Mouse (Mus musculus) frontal cortex, adult 2 months (tissue): ENCODE measurements around the gene Uck1. TPM values are rescaled to one million over a fixed set of nuclear protein-coding genes. Genes with fewer than 3 reads are reported as not detected.

Experiments
- DNase-seq, 2 experiments: peaks; one replicate each; pipeline ENCODE4 v3.0.0; 2022; ENCODE audit warnings: low spot score in 1 of 2; ENCODE audit errors: extremely low spot score in 1 of 2
- polyA plus RNA-seq: library from polyadenylated mRNA; depleted of rRNA; stranded (reverse); fragments of >200 nt; gene quantifications from 2 replicates; pipeline ENCODE4 v1.2.3, GENCODE M21; 2012; rRNA removed

Gene Uck1
- polyA plus RNA-seq, 1 experiment = 72.7 TPM

DNA sequence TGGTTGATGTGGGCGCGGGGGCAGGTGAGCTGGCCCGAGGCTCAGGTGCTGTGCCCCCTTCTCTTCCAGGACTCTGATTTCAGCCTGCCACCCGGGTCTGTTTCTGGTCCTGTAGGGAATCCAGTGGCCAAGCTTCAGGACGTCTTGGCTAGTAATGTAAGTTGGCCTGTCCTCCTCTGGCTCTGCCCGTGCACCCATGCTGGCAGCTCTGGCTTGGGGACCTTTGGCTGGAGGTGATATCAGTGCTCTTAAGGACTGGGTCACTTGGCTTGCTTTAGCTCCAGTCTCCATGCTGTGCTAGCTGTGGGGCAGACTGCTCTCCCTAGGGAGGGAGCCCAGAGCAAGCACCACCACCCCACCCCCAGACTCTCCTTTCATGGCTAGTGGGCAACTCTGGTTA, 39.9 kb downstream of the Uck1 start:
- no peak for DNase-seq

DNA sequence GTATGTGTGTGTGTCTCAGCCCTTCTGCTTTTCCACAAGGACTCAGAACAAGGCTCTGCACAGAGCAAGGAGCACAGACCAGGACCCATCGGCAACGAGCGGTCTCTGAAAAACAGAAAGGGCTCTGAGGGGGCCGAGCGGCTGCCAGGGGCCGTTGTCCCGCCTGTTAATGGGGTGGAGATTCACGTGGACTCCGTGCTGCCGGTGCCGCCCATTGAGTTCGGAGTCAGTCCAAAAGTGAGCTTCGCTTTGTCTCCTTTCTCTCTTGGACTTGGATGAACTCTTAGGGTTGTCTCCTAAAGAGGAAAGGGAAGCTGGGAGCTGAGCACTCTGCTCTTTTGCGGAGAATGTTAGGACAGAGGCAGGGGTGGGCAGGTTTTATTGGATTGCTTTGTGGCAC, 40.5 kb downstream of the Uck1 start:
- DNase-seq = no peak

- no peak for DNase-seq
Measured at GRCm38 (mm10) chr2:32218541-32219334, 41.2 kb downstream of the Uck1 start.

DNA sequence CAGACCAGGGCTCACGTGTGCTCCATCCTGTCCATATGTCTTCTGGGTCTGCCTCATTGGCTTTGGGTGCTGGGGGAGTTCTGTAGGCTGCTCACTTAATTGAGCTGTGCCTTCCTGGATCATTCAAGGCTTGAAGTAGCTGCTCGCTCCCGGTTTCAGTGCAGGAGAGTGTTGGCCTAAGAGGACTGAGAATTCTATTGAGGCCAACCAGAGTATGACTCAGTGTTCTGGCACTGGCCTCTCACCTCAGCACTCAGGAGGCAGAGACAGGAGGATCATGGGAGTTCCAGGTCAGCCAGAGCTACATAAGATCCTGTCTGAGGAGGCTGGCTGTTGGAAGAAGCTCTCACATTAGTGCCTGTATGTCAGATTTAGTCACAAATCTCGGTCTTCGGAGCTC, 41.8 kb downstream of the Uck1 start:
- DNase-seq = no peak

- no peak for DNase-seq
Measured at GRCm38 (mm10) chr2:32217656-32218055, 42.3 kb downstream of the Uck1 start.

DNA sequence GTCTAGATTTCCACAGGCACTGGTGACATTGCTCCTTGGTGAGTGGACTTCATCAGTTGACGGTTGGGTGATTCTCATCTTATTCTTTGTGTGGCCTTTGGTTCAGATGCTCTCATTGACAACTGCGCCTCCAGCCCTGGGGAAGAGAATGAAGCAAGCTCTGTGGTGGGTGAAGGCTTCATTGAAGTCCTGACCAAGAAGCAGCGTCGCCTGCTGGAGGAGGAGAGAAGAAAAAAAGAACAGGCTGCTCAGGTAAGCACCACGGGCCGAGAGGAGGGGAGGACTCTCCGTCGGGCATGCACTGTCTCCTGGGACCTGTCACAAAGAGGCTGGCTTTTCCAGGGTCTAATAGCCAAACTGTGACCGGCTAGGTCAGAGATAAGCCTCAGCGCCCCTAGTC, 43.5 kb downstream of the Uck1 start:
- no peak for DNase-seq

DNA sequence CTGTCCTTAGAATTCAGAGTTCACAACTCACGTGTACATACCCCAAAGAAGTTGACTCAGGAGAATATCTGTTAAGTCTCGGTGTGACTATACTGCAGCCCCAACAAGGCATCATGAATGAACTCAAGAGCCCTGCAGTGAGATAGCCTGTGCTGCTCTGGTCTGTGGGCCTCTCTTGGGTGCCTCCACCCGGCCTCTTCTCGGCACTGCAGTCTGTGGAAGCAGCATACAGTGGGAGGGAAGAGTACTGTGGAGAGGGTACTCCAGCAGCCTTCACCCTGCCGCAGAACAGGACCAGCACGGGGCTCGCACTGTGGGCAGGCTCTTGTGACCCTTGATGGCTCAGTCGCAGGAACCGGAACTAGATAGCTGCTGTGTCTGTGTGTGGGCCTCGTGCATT, 44.4 kb downstream of the Uck1 start:
- DNase-seq = no peak

DNA sequence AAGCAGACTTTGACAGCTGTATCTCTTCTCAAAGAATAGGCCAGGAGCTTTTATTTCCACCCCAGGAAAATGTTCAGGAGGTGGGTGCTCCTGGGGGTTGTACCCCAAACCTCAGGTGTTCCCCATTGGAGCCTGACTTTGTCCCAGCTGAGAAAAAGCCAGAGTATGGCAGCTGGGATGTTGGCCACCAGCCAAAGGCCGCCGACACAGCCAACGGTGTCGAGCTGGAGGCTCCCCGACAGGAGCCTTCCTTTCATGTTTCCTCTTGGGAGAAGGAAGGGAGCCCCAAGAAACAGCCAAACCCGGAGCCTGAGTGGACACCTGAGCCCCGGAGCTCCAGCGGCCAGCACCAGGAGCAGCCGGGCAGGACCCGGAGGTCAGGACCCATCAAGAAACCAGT, 47.0 kb downstream of the Uck1 start:
- DNase-seq = no peak

DNA sequence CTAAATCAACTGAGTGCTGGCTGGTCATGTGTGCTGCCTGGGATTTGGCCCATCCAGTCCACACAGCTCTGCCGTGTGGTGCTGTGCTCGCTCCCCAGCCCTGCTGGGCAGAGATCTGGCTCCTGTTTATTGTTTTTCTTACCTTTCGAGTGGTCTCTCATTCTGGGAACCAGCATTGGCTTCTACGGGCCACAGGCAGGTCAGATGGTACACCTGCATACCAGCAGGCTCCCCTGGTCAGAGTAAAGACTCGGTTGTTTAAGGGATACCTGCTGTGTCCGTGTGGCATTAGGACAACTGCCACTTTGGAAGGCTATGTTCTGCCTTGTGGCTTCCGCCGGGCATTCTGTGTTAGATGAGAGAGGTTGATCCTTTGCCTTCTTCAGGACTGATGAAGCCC, 48.3 kb downstream of the Uck1 start:
- no peak for DNase-seq

GRCm38 (mm10) chr2:32207682-32208081, 52.3 kb downstream of the Uck1 start:
- no peak for DNase-seq

Other genes starting within 250 kb of the Uck1 start
- gene Fam78a, start 175.3 kb downstream of the Uck1 start, polyA plus RNA-seq = 3.2 and 3.7 TPM in 2 replicates
- gene Plpp7, start 164.6 kb downstream of the Uck1 start, polyA plus RNA-seq = 31.8 and 34.6 TPM in 2 replicates
- gene Prrc2b, start 109.1 kb downstream of the Uck1 start, polyA plus RNA-seq = 106 and 118 TPM in 2 replicates
- gene Pomt1, start 23.6 kb downstream of the Uck1 start, polyA plus RNA-seq = 20.4 and 21.6 TPM in 2 replicates
- 59.2 and 66.6 TPM in 2 replicates for gene Golga2, start 27.2 kb upstream of the Uck1 start, polyA plus RNA-seq
- gene Swi5, start 27.9 kb upstream of the Uck1 start, polyA plus RNA-seq = 267 and 274 TPM in 2 replicates
- gene Ciz1, start 92.2 kb upstream of the Uck1 start, polyA plus RNA-seq = 164 and 170 TPM in 2 replicates
- gene Dnm1, start 93.2 kb upstream of the Uck1 start, polyA plus RNA-seq = 1,288 and 1,302 TPM in 2 replicates
- 396 and 571 TPM in 2 replicates for gene 1110008P14Rik, start 121.8 kb upstream of the Uck1 start, polyA plus RNA-seq
- gene Lcn2, start 128.1 kb upstream of the Uck1 start, polyA plus RNA-seq = 0.18 and 0.80 TPM in 2 replicates
- 53.2 and 59.4 TPM in 2 replicates for gene Ptges2, start 135.7 kb upstream of the Uck1 start, polyA plus RNA-seq
- 3.1 and 3.2 TPM in 2 replicates for gene Naif1, start 190.3 kb upstream of the Uck1 start, polyA plus RNA-seq
- 44.3 and 49.9 TPM in 2 replicates for gene Slc25a25, start 191.3 kb upstream of the Uck1 start, polyA plus RNA-seq